Comparison of ENCODE assay signal across 19 mouse cellular contexts in the genomic region with DNA sequence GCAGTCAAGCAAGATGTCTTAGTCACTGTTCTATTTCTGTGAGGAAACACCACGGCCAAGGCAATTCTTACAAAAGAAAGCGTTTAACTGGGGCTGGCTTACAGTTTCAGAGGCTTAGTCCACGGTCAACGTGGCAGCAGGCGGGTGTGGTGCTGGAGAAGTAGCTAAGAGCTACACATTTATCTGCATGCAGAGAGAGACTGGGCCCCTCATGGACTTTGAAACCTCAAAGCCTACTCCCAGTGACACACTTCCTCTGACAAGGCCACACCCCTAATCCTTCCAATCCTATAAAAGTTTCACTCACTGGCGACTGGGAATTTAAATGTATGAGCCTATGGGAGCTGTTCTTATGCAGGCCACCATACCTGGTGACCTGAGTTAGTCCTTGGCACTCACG. TPM values are rescaled to one million over a fixed set of nuclear protein-coding genes. Genes with fewer than 3 reads are reported as not detected.
A peak's percentile ranks its signal among the peaks of the same experiment; 100 is the strongest.
DNase-seq lines count a peak whose midpoint lies in the region; ATAC-seq and TF ChIP-seq lines count a peak whose summit lies in the region.
"Had no signal": no experiment of that assay in that cellular context is flagged by ENCODE, and none has a peak within 500 bp of the region (broad histone marks: within the 10 kb centered on the region; RNA-seq: fewer than 3 reads in every experiment).

No protein-coding gene starts in this region.

- peaks cover 7% of the 10 kb centered on the region; the same call in 1 of the 2 replicates for H3K4me1 ChIP-seq in intestine, embryonic 15.5 days (replicated peaks)
- peaks cover 24% of the 10 kb centered on the region for H3K4me1 ChIP-seq in intestine, postnatal 0 days (replicated peaks; ENCODE audit: control insufficient read depth, insufficient read depth, low read length)
- H3K4me1 ChIP-seq: forebrain, embryonic 12.5 days; hindbrain, embryonic 15.5 days had no signal

- no peak for TF ChIP-seq CTCF in intestine, postnatal 0 days (IDR thresholded peaks at IDR 0.05; ENCODE audit: low read depth)

- no peaks in the 10 kb centered on the region for H3K27me3 ChIP-seq in intestine, embryonic 15.5 days (replicated peaks)
- H3K27me3 ChIP-seq in intestine, postnatal 0 days (replicated peaks; ENCODE audit: control insufficient read depth, insufficient read depth, low read length): no peaks in the 10 kb centered on the region
- H3K27me3 ChIP-seq: embryonic facial prominence, embryonic 15.5 days; forebrain, embryonic 12.5 days; heart, embryonic 13.5 days; hindbrain, embryonic 15.5 days had no signal

- H3K9me3 ChIP-seq in intestine, embryonic 15.5 days: no peaks in the 10 kb centered on the region
- H3K9me3 ChIP-seq in intestine, postnatal 0 days (ENCODE audit: control insufficient read depth): no peaks in the 10 kb centered on the region
- H3K9me3 ChIP-seq: embryonic facial prominence, embryonic 15.5 days; forebrain, embryonic 12.5 days; heart, embryonic 13.5 days; hindbrain, embryonic 15.5 days had no signal

- DNase-seq in cerebellum, adult 9-11 months: no peak
- DNase-seq in urinary bladder, postnatal 14 days (ENCODE audit: low spot score): no peak
- DNase-seq in kidney, adult 8-10 months: no peak
- DNase-seq: adrenal gland, adult 8-10 months; adrenal gland, postnatal 36 days; cerebellum, adult 2 months; cerebellum, postnatal 14 days; embryo, embryonic 11 days; forebrain, postnatal 0 days; gastrocnemius, postnatal 25 days; heart, adult 11 months; heart, postnatal 36 days had no signal

- no peak overlapping the region for H3K9ac ChIP-seq in intestine, embryonic 15.5 days
- H3K9ac ChIP-seq in intestine, postnatal 0 days (ENCODE audit: low read depth, low read length): no peak overlapping the region
- H3K9ac ChIP-seq: embryonic facial prominence, embryonic 15.5 days; forebrain, embryonic 12.5 days; forebrain, postnatal 0 days; heart, embryonic 13.5 days; hindbrain, embryonic 15.5 days had no signal

- H3K36me3 ChIP-seq in intestine, embryonic 15.5 days: 0 out of 2 replicates have a peak, but pooled peaks cover 4% of the 10 kb centered on the region
- H3K36me3 ChIP-seq in intestine, postnatal 0 days (ENCODE audit: control insufficient read depth, insufficient read depth): peaks cover 31% of the 10 kb centered on the region
- H3K36me3 ChIP-seq: embryonic facial prominence, embryonic 15.5 days; forebrain, embryonic 12.5 days; heart, embryonic 13.5 days; hindbrain, embryonic 15.5 days had no signal

- whole genome bisulfite sequencing in intestine, embryonic 15.5 days: 62% methylated on average over 7 of the region's 7 CpGs
- 36% methylated on average over 7 of the region's 7 CpGs for WGBS in intestine, postnatal 0 days

- H3K4me2 ChIP-seq in intestine, embryonic 15.5 days (replicated peaks): no peak overlapping the region
- H3K4me2 ChIP-seq in intestine, postnatal 0 days (replicated peaks; ENCODE audit: low read depth): no peak overlapping the region
- H3K4me2 ChIP-seq: embryonic facial prominence, embryonic 15.5 days; forebrain, embryonic 12.5 days; heart, embryonic 13.5 days; hindbrain, embryonic 15.5 days had no signal

- H3K27ac ChIP-seq in intestine, embryonic 15.5 days: no peak overlapping the region
- peak overlapping the region; percentile 93 for H3K27ac ChIP-seq in intestine, postnatal 0 days (ENCODE audit: low read depth, low read length)
- H3K27ac ChIP-seq: embryonic facial prominence, embryonic 15.5 days; forebrain, embryonic 12.5 days; heart, embryonic 13.5 days; hindbrain, embryonic 15.5 days had no signal

- ATAC-seq in intestine, embryonic 15.5 days: peak; percentile 45
- ATAC-seq in intestine, postnatal 0 days: peak; percentile 87
- ATAC-seq in monocyte, adult 5-6 weeks (replicated peaks; ENCODE audit: insufficient number of reproducible peaks, low FRiP score, low TSS enrichment, poor library complexity, severe bottlenecking): 0 out of 2 replicates have a peak, but pooled peaks have one; percentile 20
- ATAC-seq: forebrain, postnatal 0 days had no signal

- no peak overlapping the region for H3K4me3 ChIP-seq in intestine, embryonic 15.5 days (replicated peaks)
- H3K4me3 ChIP-seq in intestine, postnatal 0 days (ENCODE audit: low read depth, low read length): no peak overlapping the region
- H3K4me3 ChIP-seq: embryonic facial prominence, embryonic 15.5 days; forebrain, embryonic 12.5 days; heart, embryonic 13.5 days; hindbrain, embryonic 15.5 days had no signal

RNA-seq across cellular contexts. Expression of a gene that starts 13.1 kb away (rescaled TPM):
- 22.0 and 24.7 TPM in 2 replicates for polyA plus RNA-seq in intestine, embryonic 15.5 days (2015; fragmentation: Nextera tagmentation; extraction: Ambion mirVana)
- polyA plus RNA-seq in intestine, postnatal 0 days (2015; fragmentation: Nextera tagmentation; extraction: Ambion mirVana): 61.7 and 69.2 TPM in 2 replicates
- 126 to 169 TPM (median 150 TPM) in 3 replicates for total RNA-seq in monocyte, adult 5-6 weeks (2017)

RNA-seq across cellular contexts. Expression of a gene that starts 30.0 kb away (rescaled TPM):
- 117 and 139 TPM in 2 replicates for polyA plus RNA-seq in intestine, embryonic 15.5 days (2015; fragmentation: Nextera tagmentation; extraction: Ambion mirVana)
- 220 and 231 TPM in 2 replicates for polyA plus RNA-seq in intestine, postnatal 0 days (2015; fragmentation: Nextera tagmentation; extraction: Ambion mirVana)
- 35.9 to 41.6 TPM (median 36.0 TPM) in 3 replicates for total RNA-seq in monocyte, adult 5-6 weeks (2017)

Comparison
In these comparisons a context has a peak if more than half of its experiments do, and no peak if none do; other contexts are left out.
1. ATAC-seq: peak in every context shown above with its lines; median percentile 87 in intestine, postnatal 0 days; 45 in intestine, embryonic 15.5 days; 20 in monocyte, adult 5-6 weeks.